Mouse (Mus musculus) stomach, embryonic 16.5 days (tissue): ENCODE measurements around the gene Atg4c. TPM values are rescaled to one million over a fixed set of nuclear protein-coding genes. Genes with fewer than 3 reads are reported as not detected.

ENCODE experiments used
- ATAC-seq: fragments of 200-750 bp; cut with Nextera tagmentation; 2 replicates; pipeline ENCODE4 v1.8.0; 2017; ENCODE audit warnings: moderate number of reproducible peaks, moderate TSS enrichment; ENCODE audit not compliant: insufficient read depth, low FRiP score
- H3K27ac ChIP-seq: fragments of 300-500 bp; sonication (generic); 2 replicates; pipeline ENCODE4 v1.5.1; 2014; ENCODE audit warnings: low read length
- H3K27me3 ChIP-seq: fragments of 300-500 bp; sonication (generic); 2 replicates; pipeline ENCODE4 v1.6.1; 2014; ENCODE audit warnings: low read length, control low read depth, mixed read lengths; ENCODE audit not compliant: control insufficient read depth, insufficient read depth
- H3K36me3 ChIP-seq: fragments of 300-500 bp; sonication (generic); 2 replicates; pipeline ENCODE4 v1.6.1; 2014; ENCODE audit warnings: low read length; ENCODE audit not compliant: control insufficient read depth, insufficient read depth
- H3K4me1 ChIP-seq: fragments of 300-500 bp; sonication (generic); 2 replicates; pipeline ENCODE4 v1.6.1; 2014; ENCODE audit warnings: low read length, control low read depth, mixed read lengths; ENCODE audit not compliant: control insufficient read depth, insufficient read depth
- H3K4me2 ChIP-seq: fragments of 300-500 bp; sonication (generic); 2 replicates; pipeline ENCODE4 v1.6.1; 2014; ENCODE audit warnings: low read depth, low read length, mixed read lengths
- H3K4me3 ChIP-seq: fragments of 300-500 bp; sonication (generic); replicated peaks from 2 replicates; pipeline ENCODE4 v1.5.1; 2014; ENCODE audit warnings: mild to moderate bottlenecking, low read length
- H3K9ac ChIP-seq: fragments of 300-500 bp; sonication (generic); 2 replicates; pipeline ENCODE4 v1.6.1; 2014; ENCODE audit warnings: low read length
- H3K9me3 ChIP-seq: fragments of 300-500 bp; sonication (generic); replicated peaks from 2 replicates; pipeline ENCODE4 v1.6.1; 2016; ENCODE audit warnings: low read length, control low read depth; ENCODE audit not compliant: control insufficient read depth
- WGBS: fragments of 180-500 bp; shearing (Covaris S2); extraction: QIAGEN DNeasy Blood & Tissue Kit; methylation state at CpG from one replicate; pipeline ENCODE4 v1.1.7; 2014; 5-methylcytosine and 5-hydroxymethylcytosine counted together
- polyA plus RNA-seq: library from polyadenylated mRNA; unstranded; fragments of >200 nt; fragmentation: Nextera tagmentation; extraction: Ambion mirVana; gene quantifications from 2 replicates; pipeline ENCODE4 v1.2.1, GENCODE M21; 2015

Gene Atg4c
- polyA plus RNA-seq, 1 experiment from 2014 or later, result 13.9 TPM

- WGBS, result 75% methylated on average over 9 of the region's 9 CpGs
- ATAC-seq, result no peak
- no peak overlapping the region for H3K4me3 ChIP-seq
- no peak overlapping the region for H3K27ac ChIP-seq
- no peaks in the 10 kb centered on the region for H3K36me3 ChIP-seq
- H3K9ac ChIP-seq, result no peak overlapping the region
- no peaks in the 10 kb centered on the region for H3K9me3 ChIP-seq
- no peaks in the 10 kb centered on the region for H3K4me1 ChIP-seq
- H3K4me2 ChIP-seq, result no peak overlapping the region
- H3K27me3 ChIP-seq, result no peaks in the 10 kb centered on the region
These were observed 11.9 kb upstream of the Atg4c start for GRCm38 (mm10) chr4:99181739-99182419.

DNA sequence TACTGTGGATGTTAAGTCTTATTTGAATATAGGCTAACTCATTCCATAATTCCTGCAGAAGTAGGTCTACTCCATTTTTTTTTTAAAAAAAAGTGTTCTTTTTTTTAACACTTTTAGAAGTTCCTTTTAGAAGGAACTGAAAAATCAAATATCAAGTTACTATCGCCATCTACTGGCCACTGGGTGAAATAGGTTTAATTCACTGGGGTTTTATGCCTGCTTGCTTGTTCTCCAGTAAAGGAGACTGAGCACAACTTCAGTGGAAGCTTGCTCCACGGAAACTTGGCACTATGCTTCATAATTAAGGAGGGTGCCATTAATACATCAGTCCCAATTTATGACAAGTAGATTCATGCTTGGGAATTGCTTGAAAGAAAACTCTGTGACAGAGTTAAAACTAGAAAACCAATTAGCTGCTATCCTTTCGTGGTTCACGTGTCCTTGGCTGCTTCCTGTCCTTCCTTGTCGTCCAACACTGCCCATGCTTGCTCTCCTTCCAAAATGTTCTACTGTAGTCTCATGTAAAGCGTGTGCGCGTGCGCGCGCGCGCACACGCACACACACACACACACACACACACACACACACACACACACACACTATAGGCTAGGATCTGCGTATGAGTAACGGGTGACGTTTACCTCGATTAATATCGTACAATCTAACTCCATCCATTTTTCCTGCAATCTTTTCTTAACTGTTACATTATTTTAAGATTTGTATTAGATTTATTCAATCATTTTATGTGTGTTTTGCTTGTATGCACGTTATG lies 10.9 kb upstream of the Atg4c start:
- 74% methylated on average over 20 of the region's 20 CpGs for WGBS
- ATAC-seq, result no peak
- no peaks in the 10 kb centered on the region for H3K9me3 ChIP-seq
- H3K27me3 ChIP-seq, result no peaks in the 10 kb centered on the region
- H3K9ac ChIP-seq, result no peak overlapping the region
- no peaks in the 10 kb centered on the region for H3K4me1 ChIP-seq
- H3K4me2 ChIP-seq, result no peak overlapping the region
- no peaks in the 10 kb centered on the region for H3K36me3 ChIP-seq
- H3K27ac ChIP-seq, result no peak overlapping the region
- H3K4me3 ChIP-seq, result no peak overlapping the region

- no peak overlapping the region for H3K27ac ChIP-seq
- no peaks in the 10 kb centered on the region for H3K27me3 ChIP-seq
- no peak overlapping the region for H3K4me3 ChIP-seq
- ATAC-seq, result no peak
- H3K4me1 ChIP-seq, result no peaks in the 10 kb centered on the region
- WGBS, result 68% methylated on average over 4 of the region's 4 CpGs
- H3K4me2 ChIP-seq, result no peak overlapping the region
- H3K36me3 ChIP-seq, result no peaks in the 10 kb centered on the region
- H3K9me3 ChIP-seq, result no peaks in the 10 kb centered on the region
- H3K9ac ChIP-seq, result no peak overlapping the region
These were observed 9.1 kb upstream of the Atg4c start for GRCm38 (mm10) chr4:99184678-99185077.

- ATAC-seq, result no peak
- no peaks in the 10 kb centered on the region for H3K9me3 ChIP-seq
- 71% methylated on average over 4 of the region's 4 CpGs for WGBS
- H3K27me3 ChIP-seq, result no peaks in the 10 kb centered on the region
- H3K27ac ChIP-seq, result no peak overlapping the region
- H3K9ac ChIP-seq, result no peak overlapping the region
- H3K4me2 ChIP-seq, result no peak overlapping the region
- H3K4me1 ChIP-seq, result no peaks in the 10 kb centered on the region
- no peak overlapping the region for H3K4me3 ChIP-seq
- H3K36me3 ChIP-seq, result no peaks in the 10 kb centered on the region
These were observed 8.4 kb upstream of the Atg4c start for GRCm38 (mm10) chr4:99185305-99185704.

DNA sequence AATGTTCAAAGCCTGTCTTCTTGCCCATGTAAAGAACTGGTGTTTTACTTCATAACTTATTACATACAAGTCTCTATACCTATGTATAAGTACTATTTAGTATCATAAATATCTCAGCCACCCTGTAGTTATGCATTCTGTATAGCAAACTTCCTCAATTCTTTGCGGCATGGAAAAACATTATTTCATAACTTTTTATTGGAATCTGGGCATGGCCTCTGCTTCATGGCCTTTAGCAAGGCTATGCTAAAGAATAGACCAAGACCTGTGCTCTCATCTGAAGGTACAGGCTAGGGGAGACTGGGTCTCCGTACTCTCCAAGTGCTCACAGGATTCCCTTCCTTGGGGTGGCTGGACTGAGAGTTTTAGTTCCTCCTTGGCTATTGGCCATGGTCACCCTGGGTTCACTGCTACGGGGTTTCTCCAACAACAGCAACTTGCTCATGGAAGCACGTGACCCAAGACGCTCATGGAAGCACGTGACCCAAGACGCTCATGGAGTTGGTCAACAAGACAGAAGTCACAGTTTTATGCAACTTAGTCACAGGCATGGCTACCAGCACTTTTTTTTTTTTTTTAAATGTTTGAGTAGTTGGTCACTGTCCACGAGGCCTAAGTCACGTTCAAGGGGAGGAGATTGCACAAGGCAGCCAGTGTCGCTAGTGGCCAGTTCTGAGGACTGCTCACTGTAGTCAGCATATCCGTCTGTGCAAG lies 7.2 kb upstream of the Atg4c start:
- WGBS, result 87% methylated on average over 11 of the region's 11 CpGs
- Histone ChIP-seq H3K4me1 (no peaks in the 10 kb centered on the region), H3K9ac (no peak overlapping the region), H3K4me3 (no peak overlapping the region), H3K4me2 (no peak overlapping the region), H3K9me3 (no peaks in the 10 kb centered on the region), H3K36me3 (no peaks in the 10 kb centered on the region), H3K27me3 (no peaks in the 10 kb centered on the region), H3K27ac (no peak overlapping the region)
- no peak for ATAC-seq

DNA sequence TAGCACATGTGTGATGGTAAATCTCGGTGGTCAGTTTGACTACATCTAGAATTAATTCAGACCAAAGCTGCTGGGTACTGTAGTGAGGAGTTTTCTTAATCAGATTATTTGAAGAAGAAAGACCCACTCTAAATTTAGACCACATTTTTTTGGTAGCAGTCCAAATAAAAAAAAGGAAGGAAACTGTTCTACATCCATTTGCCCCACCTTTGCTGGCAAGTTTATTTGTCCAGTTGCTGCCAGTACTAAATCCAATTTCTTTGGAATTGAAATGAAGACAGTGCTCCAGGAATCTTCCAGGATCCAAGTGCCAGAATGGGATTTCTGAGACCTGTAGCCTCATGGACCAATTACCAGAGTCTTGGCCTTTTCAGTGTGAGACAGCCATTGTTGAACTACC lies 1.1 kb upstream of the Atg4c start:
- no peak overlapping the region for H3K9ac ChIP-seq
- H3K4me2 ChIP-seq, result no peak overlapping the region
- H3K9me3 ChIP-seq, result no peaks in the 10 kb centered on the region
- ATAC-seq, result no peak
- WGBS, result 80% methylated on average over 1 of the region's 1 CpGs
- no peak overlapping the region for H3K27ac ChIP-seq
- H3K27me3 ChIP-seq, result no peaks in the 10 kb centered on the region
- H3K4me1 ChIP-seq, result no peaks in the 10 kb centered on the region
- H3K4me3 ChIP-seq, result no peak overlapping the region
- H3K36me3 ChIP-seq, result no peaks in the 10 kb centered on the region

- Histone ChIP-seq H3K4me1 (no peaks in the 10 kb centered on the region), H3K9me3 (no peaks in the 10 kb centered on the region), H3K4me2 (peak overlapping the region; percentile 74), H3K27ac (no peak overlapping the region), H3K36me3 (no peaks in the 10 kb centered on the region), H3K9ac (no peak overlapping the region), H3K27me3 (no peaks in the 10 kb centered on the region), H3K4me3 (peak overlapping the region; percentile 70)
- no peak for ATAC-seq
- 37% methylated on average over 6 of the region's 6 CpGs for WGBS
These were observed 520 bp upstream of the Atg4c start for GRCm38 (mm10) chr4:99193214-99193613.

DNA sequence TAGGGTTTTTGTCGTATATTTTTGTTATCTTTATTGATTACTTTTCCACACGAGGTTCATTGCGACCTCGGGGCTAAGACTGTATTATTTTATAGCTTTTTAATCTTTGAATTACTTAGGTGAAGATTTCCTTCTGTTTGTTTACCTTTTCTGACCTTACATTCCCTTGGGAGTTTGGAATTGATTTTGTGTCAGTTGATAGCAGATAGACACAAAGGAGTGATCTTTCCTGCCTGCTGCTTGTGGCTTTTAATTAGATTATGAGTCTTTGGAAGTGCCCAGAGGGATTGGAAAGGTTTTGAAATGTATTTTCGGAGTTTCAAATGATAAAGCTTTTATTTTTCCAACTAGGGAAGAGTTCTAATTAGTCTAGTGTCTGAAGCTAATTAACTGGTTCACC lies 1.1 kb downstream of the Atg4c start:
- no peak for ATAC-seq

GRCm38 (mm10) chr4:99198721-99199120 lies 5.0 kb downstream of the Atg4c start:
- H3K27ac ChIP-seq, result no peak overlapping the region
- no peaks in the 10 kb centered on the region for H3K9me3 ChIP-seq
- no peak overlapping the region for H3K4me2 ChIP-seq
- H3K4me3 ChIP-seq, result no peak overlapping the region
- no peak overlapping the region for H3K9ac ChIP-seq
- no peaks in the 10 kb centered on the region for H3K4me1 ChIP-seq
- no peaks in the 10 kb centered on the region for H3K36me3 ChIP-seq
- ATAC-seq, result no peak
- H3K27me3 ChIP-seq, result no peaks in the 10 kb centered on the region

More for the DNA sequence above, 1.1 kb downstream of the Atg4c start:
- Histone ChIP-seq H3K36me3 (no peaks in the 10 kb centered on the region), H3K27ac (no peak overlapping the region), H3K9ac (peak overlapping the region; percentile 93), H3K9me3 (no peaks in the 10 kb centered on the region), H3K4me1 (no peaks in the 10 kb centered on the region), H3K4me3 (peak overlapping the region; percentile 70), H3K27me3 (no peaks in the 10 kb centered on the region), H3K4me2 (peak overlapping the region; percentile 74)
- 15% methylated on average over 5 of the region's 5 CpGs for whole genome bisulfite sequencing
